Mouse (Mus musculus) Muller cell, postnatal 12 days (primary cell): ENCODE measurements around the gene Klf3.

ENCODE experiments used
- DNase-seq: peaks from one replicate; pipeline ENCODE4 v3.0.0-alpha.2; 2015; ENCODE audit errors: inconsistent ontology term

The Klf3 gene

GRCm38 (mm10) chr5:64834213-64834612, 31.0 kb downstream of the Klf3 start:
- peak; percentile 65 for DNase-seq

GRCm38 (mm10) chr5:64835295-64835694, 32.1 kb downstream of the Klf3 start:
- DNase-seq = no peak

GRCm38 (mm10) chr5:64839016-64839599, 35.9 kb downstream of the Klf3 start:
- no peak for DNase-seq

- no peak for DNase-seq
Observed at GRCm38 (mm10) chr5:64840087-64840486, 36.9 kb downstream of the Klf3 start.

- no peak for DNase-seq
Observed at GRCm38 (mm10) chr5:64844622-64845021, 41.4 kb downstream of the Klf3 start.

- DNase-seq = peak; percentile 51
Observed at GRCm38 (mm10) chr5:64847305-64847704, 44.1 kb downstream of the Klf3 start.

GRCm38 (mm10) chr5:64849892-64850291, 46.7 kb downstream of the Klf3 start:
- DNase-seq = no peak

- DNase-seq = no peak
Observed at GRCm38 (mm10) chr5:64852656-64853398, 49.6 kb downstream of the Klf3 start.

- DNase-seq = no peak
Observed at GRCm38 (mm10) chr5:64853421-64853820, 50.2 kb downstream of the Klf3 start.

GRCm38 (mm10) chr5:64855199-64855598, 52.0 kb downstream of the Klf3 start:
- DNase-seq = no peak

GRCm38 (mm10) chr5:64860900-64861470, 57.8 kb downstream of the Klf3 start:
- DNase-seq = no peak

GRCm38 (mm10) chr5:64861471-64862199, 58.4 kb downstream of the Klf3 start:
- DNase-seq = peak; percentile 92

- no peak for DNase-seq
Observed at GRCm38 (mm10) chr5:64862269-64862668, 59.1 kb downstream of the Klf3 start.

- DNase-seq = no peak
Observed at GRCm38 (mm10) chr5:64864699-64865108, 61.5 kb downstream of the Klf3 start.

- no peak for DNase-seq
Observed at GRCm38 (mm10) chr5:64865219-64865964, 62.2 kb downstream of the Klf3 start.

- DNase-seq = peak; percentile 84
Observed at GRCm38 (mm10) chr5:64866331-64867050, 63.3 kb downstream of the Klf3 start.

GRCm38 (mm10) chr5:64867124-64867523, 63.9 kb downstream of the Klf3 start:
- DNase-seq = peak; percentile 94

- peak; percentile 53 for DNase-seq
Observed at GRCm38 (mm10) chr5:64867551-64867950, 64.4 kb downstream of the Klf3 start.

GRCm38 (mm10) chr5:64876086-64876830, 73.1 kb downstream of the Klf3 start:
- peak; percentile 75 for DNase-seq
